Mouse (Mus musculus) MN1 (cell line): Measurements from ENCODE around the gene Myo3b.

Source experiments
- DNase-seq: peaks from one replicate; pipeline ENCODE4 v3.0.0-alpha.2; 2016; ENCODE audit warnings: low spot score

Gene Myo3b

GRCm38 (mm10) chr2:70456205-70456604 is 417.3 kb downstream of the Myo3b start:
- no peak for DNase-seq

GRCm38 (mm10) chr2:70463606-70464005 is 424.7 kb downstream of the Myo3b start:
- DNase-seq: no peak

GRCm38 (mm10) chr2:70471136-70471535 is 432.2 kb downstream of the Myo3b start:
- no peak for DNase-seq

GRCm38 (mm10) chr2:70471861-70472620 is 433.1 kb downstream of the Myo3b start:
- no peak for DNase-seq
